Mouse (Mus musculus) bone marrow, adult 2 months (tissue): ENCODE measurements around the gene Med16. TPM values are rescaled to one million over a fixed set of nuclear protein-coding genes. Genes with fewer than 3 reads are reported as not detected.

Experiments used
- H3K27ac ChIP-seq: fragments of 200-500 bp; 2 replicates; pipeline ENCODE4 v1.5.1; 2012; ENCODE audit warnings: low read depth, mild to moderate bottlenecking, control low read depth, inconsistent platforms, low read length; ENCODE audit not compliant: control insufficient read depth, poor library complexity, insufficient read depth
- H3K4me1 ChIP-seq: fragments of 200-500 bp; 2 replicates; pipeline ENCODE4 v1.6.1; 2011; ENCODE audit warnings: low read length; ENCODE audit not compliant: control insufficient read depth, insufficient read depth
- H3K4me3 ChIP-seq: fragments of 200-500 bp; replicated peaks from 2 replicates; pipeline ENCODE3; 2011; ENCODE audit warnings: mild to moderate bottlenecking, low read depth, low read length, control low read depth; ENCODE audit not compliant: control insufficient read depth
- CTCF ChIP-seq: fragments of 200-500 bp; IDR thresholded peaks from 2 replicates; pipeline ENCODE4 v1.5.1; 2011; ENCODE audit warnings: low read length, control low read depth; ENCODE audit not compliant: control insufficient read depth, insufficient read depth
- POLR2A ChIP-seq: fragments of 200-500 bp; IDR thresholded peaks from 2 replicates; pipeline ENCODE4 v1.6.1; 2011; ENCODE audit warnings: low read depth, mild to moderate bottlenecking, control low read depth, low read length, borderline replicate concordance; ENCODE audit not compliant: control insufficient read depth
- WGBS: fragments of 180-500 bp; shearing (Covaris S2); methylation state at CpG from one replicate; pipeline ENCODE4 v1.1.7; 2018; 5-methylcytosine and 5-hydroxymethylcytosine counted together
- polyA plus RNA-seq: library from polyadenylated mRNA; stranded (reverse); fragments of >200 nt; gene quantifications from 2 replicates; pipeline ENCODE4 v1.2.4, GENCODE M21; 2011; ENCODE audit warnings: low replicate concordance; ENCODE audit not compliant: missing spikeins, insufficient read depth, insufficient read length

Med16 gene
- polyA plus RNA-seq, 1 experiment = 19.2 TPM

DNA sequence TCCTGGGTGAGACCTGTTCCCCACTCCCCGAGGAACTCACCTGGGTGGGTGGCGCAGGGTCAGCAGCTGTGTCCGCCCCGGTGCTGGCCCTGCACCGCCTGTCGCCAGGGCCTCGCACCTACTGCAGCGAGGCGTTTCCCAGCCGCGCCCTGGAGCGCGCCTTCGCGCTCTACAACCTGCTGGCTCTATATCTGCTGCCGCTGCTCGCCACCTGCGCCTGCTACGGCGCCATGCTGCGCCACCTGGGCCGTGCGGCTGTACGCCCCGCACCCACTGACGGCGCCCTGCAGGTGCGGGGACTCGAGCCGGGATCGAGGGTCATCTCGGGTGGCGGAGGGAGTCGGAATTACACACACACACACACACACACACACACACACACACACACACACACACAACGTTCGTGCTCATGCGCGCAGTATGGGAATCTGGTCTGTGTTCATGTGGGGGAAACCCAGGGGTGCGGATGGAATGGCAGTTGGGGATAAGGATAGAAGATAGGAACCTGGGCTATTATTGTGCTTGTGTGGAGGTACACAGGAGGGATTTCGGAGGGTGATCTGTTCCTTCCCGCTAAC, 12.3 kb upstream of the Med16 start, which contains the start of gene R3hdm4:
TSS of gene R3hdm4 (minus strand) at position 251 of the 578 bp plus-strand sequence.
- Histone ChIP-seq H3K4me1 (peaks cover 3% of the 10 kb centered on the region; the same call in 1 of the 2 replicates), H3K4me3 (no peak within 1 kb of the TSS), H3K27ac (no peak within 1 kb of the TSS)
- no peak for TF ChIP-seq CTCF
- no peak for TF ChIP-seq POLR2A
- WGBS = 14% methylated on average over 41 of the region's 41 CpGs

DNA sequence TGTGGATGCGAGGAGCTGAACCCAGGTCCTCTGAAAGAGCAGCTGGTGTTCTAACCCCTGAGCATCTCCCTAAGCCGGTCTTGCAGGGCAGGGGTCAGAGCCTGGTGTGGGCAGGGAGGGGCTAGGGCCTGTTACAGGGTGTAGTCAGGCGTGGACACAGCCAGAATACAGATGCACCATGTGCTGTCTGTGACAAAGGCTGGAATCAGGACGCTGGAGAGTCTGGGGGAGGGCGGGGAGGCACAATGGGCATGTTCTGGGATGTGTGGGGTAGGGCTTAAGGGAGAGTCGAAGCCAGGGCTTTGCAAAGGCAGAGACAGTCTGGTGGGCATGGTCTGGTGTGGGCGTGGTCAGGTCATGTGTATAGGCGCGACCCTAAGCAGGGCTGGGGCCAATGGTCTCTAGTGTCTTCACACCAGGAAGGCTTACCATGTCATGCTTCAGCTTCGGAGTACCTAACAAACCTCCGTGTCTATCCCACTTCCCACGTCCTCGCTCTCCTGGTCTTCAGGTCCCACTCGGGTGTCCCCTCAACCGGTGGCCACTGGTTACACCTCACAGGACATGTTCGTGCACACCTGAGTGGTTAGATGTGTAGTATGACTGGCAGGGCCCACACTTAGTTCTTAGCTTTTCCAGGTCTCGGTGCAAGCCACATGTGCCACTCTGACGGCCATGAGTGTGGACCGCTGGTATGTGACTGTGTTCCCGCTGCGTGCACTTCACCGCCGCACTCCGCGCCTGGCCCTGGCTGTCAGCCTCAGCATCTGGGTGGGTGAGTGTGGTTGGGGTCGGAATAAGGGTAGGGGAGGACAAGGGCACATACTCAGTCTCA, 11.6 kb upstream of the Med16 start:
- WGBS = 56% methylated on average over 26 of the region's 26 CpGs
- Histone ChIP-seq H3K4me1 (peaks cover 5% of the 10 kb centered on the region), H3K4me3 (no peak overlapping the region), H3K27ac (no peak overlapping the region)
- TF ChIP-seq POLR2A (no peak), CTCF (no peak)

DNA sequence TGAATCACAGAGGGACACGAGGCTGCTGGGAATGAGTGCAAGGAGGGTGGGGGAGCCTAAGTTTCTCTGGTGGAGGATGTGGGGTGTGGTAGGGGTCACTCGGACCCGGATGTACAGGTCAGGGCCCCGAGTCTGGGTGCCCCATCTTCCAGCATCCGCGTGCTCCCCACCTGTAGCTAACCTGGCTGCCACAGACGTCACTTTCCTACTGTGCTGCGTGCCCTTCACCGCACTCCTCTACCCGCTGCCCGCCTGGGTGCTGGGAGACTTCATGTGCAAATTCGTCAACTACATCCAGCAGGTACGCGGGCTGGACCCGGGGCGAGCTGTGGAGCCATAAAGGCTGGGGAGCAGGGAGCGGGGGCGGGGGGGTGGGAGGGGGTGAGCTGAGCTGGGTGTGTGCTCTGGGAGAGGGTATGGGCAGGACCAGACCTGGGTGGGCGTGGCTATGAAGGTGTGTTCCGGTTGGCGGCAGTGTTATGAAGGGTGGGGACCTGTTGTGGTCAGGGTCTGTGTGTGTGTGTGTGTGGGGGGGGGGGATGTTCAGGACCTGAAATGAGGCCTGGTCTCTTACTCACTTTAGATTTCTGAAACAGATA, 10.6 kb upstream of the Med16 start:
- no peak overlapping the region for H3K4me3 ChIP-seq
- H3K4me1 ChIP-seq = peaks cover 5% of the 10 kb centered on the region
- H3K27ac ChIP-seq = no peak overlapping the region
- WGBS = 43% methylated on average over 21 of the region's 21 CpGs
- no peak for TF ChIP-seq POLR2A
- no peak for TF ChIP-seq CTCF

DNA sequence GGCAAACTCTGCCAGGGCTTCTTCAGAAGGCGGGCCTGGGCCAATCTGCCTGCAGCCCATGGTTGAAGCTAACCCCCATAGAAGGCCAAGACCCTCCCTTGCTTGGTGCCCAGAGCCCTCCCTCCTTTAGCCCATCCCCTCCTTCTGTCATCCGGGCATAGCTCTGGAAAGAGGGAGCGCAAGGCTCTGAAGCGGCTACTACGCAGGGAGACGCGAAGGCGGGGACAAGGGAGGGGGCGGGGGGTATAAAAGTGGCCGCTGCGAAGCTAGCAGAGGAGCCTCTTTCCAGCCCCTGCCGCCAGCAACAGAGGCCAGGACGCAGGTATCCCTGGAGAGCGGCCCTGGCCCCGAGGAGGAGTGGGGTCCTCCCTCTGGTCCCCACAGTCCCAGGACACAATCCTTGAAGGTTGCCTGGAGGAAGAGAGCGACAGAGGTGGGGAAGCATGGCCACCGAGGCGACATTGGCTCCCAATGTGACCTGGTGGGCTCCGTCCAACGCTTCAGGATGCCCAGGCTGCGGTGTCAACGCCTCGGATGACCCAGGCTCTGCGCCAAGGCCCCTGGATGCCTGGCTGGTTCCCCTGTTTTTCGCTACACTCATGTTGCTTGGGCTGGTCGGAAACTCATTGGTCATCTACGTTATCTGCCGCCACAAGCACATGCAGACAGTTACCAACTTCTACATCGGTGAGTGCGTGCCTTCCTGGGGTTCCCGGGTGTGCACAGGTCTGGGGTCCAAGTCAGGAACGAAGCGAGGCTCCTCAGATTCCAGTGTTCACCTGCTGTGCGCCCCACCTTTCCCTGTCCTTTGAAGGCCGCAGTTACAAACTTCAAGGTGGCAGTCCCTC, 9.7 kb upstream of the Med16 start:
- Histone ChIP-seq H3K27ac (no peak overlapping the region), H3K4me3 (no peak overlapping the region), H3K4me1 (peaks cover 5% of the 10 kb centered on the region)
- no peak for TF ChIP-seq CTCF
- TF ChIP-seq POLR2A = no peak
- 55% methylated on average over 35 of the region's 35 CpGs for WGBS

DNA sequence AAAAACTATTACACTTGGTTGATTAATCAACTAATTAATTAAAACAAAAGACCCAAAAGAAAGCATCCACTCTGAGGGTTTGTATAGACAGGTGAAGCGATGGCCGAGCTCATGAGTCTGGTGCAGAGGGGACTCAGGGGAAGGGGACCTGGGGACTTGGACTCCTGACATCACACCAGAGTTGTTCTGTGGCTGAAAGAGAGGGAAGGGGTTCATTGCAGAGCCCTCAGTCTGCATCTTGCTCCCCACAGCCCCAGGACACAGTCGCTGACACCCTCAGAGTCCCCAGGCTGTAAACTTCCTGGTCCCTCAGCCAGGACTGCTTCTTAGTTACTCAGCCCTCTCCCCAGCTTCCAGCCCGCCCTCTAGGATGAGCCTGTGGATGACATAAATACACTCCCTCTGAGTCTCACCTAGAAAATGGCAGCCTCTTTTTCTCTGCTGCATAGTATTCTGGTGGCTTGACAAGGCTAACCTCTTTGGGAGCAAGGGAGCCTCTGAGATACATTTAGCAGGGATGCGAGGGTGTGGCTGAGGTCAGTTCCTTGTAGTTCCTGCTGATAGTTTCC, 8.9 kb upstream of the Med16 start:
- WGBS = 73% methylated on average over 5 of the region's 5 CpGs
- Histone ChIP-seq H3K27ac (no peak overlapping the region), H3K4me1 (peaks cover 5% of the 10 kb centered on the region), H3K4me3 (peak overlapping the region; percentile 96)
- TF ChIP-seq CTCF (no peak), POLR2A (no peak)

DNA sequence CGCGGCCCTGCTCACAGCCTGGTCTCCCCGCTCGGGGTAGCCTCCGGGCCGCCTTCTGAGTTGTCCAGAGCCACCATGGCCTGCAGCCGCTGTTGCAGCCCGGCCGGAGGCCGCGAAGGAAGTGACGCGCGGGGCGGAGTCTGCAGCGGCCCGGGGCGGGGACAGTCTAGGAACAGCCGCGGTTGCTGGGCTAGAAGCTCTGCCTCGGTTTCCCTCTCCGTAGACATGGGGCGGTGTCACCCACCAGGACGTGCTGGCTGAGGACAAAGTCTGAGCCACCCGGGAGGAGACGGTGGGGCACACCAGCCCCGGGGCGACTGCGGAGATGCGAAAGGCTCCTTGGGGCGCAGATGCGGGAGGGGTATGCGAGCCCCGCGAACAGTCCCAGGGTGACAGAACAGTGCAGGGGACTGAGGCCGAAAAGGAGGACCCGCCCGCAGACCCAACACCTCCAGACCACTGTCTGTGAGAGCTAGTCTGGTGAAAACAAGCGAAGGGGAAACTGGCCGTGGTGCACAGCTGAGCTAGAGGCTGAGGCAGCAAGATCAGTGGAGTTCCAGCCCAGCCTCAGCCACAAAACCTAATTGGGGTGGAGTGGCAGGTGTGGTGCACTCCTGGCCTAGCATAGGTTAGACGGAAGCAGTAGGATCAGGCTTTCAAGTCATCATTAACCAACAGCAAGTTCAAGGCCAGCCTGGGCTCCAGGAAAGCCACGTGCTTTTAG, 8.2 kb upstream of the Med16 start, which contains the start of gene Kiss1r:
TSS of gene Kiss1r (plus strand) at position 164 of the 724 bp plus-strand sequence.
- Histone ChIP-seq H3K4me1 (peaks cover 5% of the 10 kb centered on the region), H3K4me3 (peak within 1 kb of the TSS; percentile 96), H3K27ac (peak within 1 kb of the TSS; percentile 86)
- 2% methylated on average over 42 of the region's 42 CpGs for WGBS
- no peak for TF ChIP-seq CTCF
- TF ChIP-seq POLR2A = peak; percentile 90; the same call in 1 of the 2 replicates

DNA sequence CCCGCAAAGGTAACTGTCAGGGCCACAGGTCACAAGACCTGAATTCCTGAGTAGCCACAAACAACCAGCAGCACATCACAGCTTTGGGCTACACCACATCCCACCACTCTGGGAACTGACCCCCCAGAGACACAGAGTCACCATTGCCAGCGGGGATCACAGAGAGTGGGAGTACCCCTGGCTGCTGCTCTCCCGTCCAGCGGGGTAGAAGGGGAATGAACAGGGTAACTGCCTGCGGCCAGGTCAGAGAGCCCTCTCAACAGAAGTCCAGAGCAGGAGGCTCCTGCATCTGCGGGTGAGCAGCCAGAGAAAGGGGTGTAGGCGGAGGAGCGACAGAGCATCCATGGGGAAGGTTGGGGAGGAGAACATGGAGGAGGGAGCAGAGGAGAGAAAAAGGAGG, 7.4 kb upstream of the Med16 start:
- peak overlapping the region; percentile 86 for H3K27ac ChIP-seq
- 8% methylated on average over 8 of the region's 8 CpGs for WGBS
- H3K4me1 ChIP-seq = peaks cover 5% of the 10 kb centered on the region

More for the DNA sequence above, 7.4 kb upstream of the Med16 start:
- TF ChIP-seq CTCF (no peak), POLR2A (no peak)
- H3K4me3 ChIP-seq = peak overlapping the region; percentile 96
